Mouse (Mus musculus): ENCODE results near the gene Astn1.

DNA sequence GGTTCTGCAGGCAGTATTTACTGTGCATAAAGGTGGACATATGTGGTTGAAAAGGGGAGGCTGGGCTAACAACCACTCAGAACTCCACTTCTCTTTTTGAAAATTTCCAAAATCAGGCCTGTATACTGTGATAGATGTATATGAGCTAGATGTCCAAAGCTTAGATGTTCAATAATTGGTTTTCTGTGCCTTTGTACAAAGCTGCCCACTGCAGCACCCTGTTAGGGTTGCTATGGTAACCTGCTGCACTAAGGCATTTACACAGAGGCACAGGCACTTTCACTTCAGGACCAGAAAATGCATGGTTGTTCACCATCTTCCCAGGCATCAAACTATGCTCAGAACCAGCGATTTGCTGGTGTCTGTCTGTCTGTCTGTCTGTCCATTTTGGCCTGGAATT is 2.4 kb downstream of the Astn1 start:
- TF ChIP-seq CTCF (IDR thresholded peaks at IDR 0.05; ENCODE audit: control insufficient read depth, insufficient read depth, insufficient read length) (no peak), USF1 (IDR thresholded peaks at IDR 0.05; ENCODE audit: low read depth) (no peak), MAX (IDR thresholded peaks at IDR 0.05) (no peak)
